Comparison of ENCODE assay signal across 8 mouse cellular contexts in the genomic region with DNA sequence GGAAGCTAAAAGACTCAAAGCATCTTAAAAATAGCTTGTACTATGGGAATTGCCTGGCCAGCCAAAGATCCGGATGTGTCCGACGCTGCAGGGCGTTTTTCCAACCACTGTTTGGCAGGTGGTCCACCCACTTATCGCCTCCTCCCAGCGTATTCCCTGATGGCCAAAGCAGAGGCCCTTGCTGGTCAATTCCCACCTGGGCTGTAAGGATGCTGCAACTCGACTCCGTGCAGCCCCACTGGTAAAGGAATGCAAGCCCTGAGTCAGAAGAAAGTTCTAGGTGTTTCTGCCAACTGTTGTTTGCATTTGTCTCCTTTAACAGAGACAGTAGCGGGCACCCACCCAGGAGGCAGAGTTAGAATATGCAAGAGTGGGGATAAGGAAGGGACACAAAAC. TPM values are rescaled to one million over a fixed set of nuclear protein-coding genes. Genes with fewer than 3 reads are reported as not detected.
DNase-seq lines count a peak whose midpoint lies in the region; ATAC-seq and TF ChIP-seq lines count a peak whose summit lies in the region.

No protein-coding gene starts in this region.

- ATAC-seq in heart, embryonic 16.5 days (replicated peaks; ENCODE audit: extremely low read depth, insufficient read depth, low FRiP score): no peak

- peaks cover 0 to 2% of the 10 kb centered on the region in 2 experiments; a peak in 1 of 4 replicates for H3K4me1 ChIP-seq in ES-E14 (ENCODE audit: control insufficient read depth in 2 of 2, insufficient read depth in 2 of 2, low read length in 2 of 2, poor library complexity in 1 of 2)
- peaks cover 27% of the 10 kb centered on the region for H3K4me1 ChIP-seq in heart, embryonic 16.5 days (ENCODE audit: control insufficient read depth, insufficient read depth, low read length)

- 17% methylated on average over 9 of the region's 9 CpGs for WGBS in heart, embryonic 16.5 days

- peaks cover 14% of the 10 kb centered on the region for H3K27me3 ChIP-seq in heart, embryonic 16.5 days (ENCODE audit: control insufficient read depth, insufficient read depth, low read length)

- in situ Hi-C loops in ES-E14 (cut with MboI; ENCODE audit: low sequenced_read_pairs in 2 of 2, unreplicated experiment in 2 of 2): no loop called here

- DNase-seq in ES-E14 (ENCODE audit: low read depth, low spot score): no peak
- DNase-seq in fibroblast of lung, adult 2 months (ENCODE audit: low read depth): peak; percentile 60
- DNase-seq in kidney, postnatal 14 days: peak; percentile 40
- DNase-seq in lung, postnatal 25 days (ENCODE audit: low spot score): peak; percentile 41
- peak; percentile 56 for DNase-seq in testis, postnatal 10 days (ENCODE audit: low spot score)
- DNase-seq in adrenal gland, adult 18-20 months (ENCODE audit: low spot score in 2 of 2): no peak
- DNase-seq in cerebellum, adult 9-10 months: no peak

- H3K4me2 ChIP-seq in heart, embryonic 16.5 days (ENCODE audit: low read depth, low read length): peak overlapping the region; percentile 96

- peak overlapping the region; percentile 63 to 69; a peak in 3 of 4 replicates for H3K4me3 ChIP-seq in ES-E14 (ENCODE audit: insufficient read depth in 1 of 2, low read depth in 1 of 2, low read length in 2 of 2, poor library complexity in 1 of 2, severe bottlenecking in 1 of 2)
- H3K4me3 ChIP-seq in heart, embryonic 16.5 days (ENCODE audit: low read length): peak overlapping the region; percentile 67

- no peaks in the 10 kb centered on the region for H3K36me3 ChIP-seq in ES-E14 (ENCODE audit: control insufficient read depth, insufficient read depth, low read length, poor library complexity, severe bottlenecking)
- no peaks in the 10 kb centered on the region for H3K36me3 ChIP-seq in heart, embryonic 16.5 days (ENCODE audit: control insufficient read depth, insufficient read depth)

- H3K27ac ChIP-seq in ES-E14 (ENCODE audit: insufficient read depth, low read depth, low read length, poor library complexity, severe bottlenecking): no peak overlapping the region
- no peak overlapping the region; the same call in 1 of the 2 replicates for H3K27ac ChIP-seq in heart, embryonic 16.5 days (ENCODE audit: low read length)

- no peak overlapping the region for H3K9ac ChIP-seq in ES-E14 (ENCODE audit: insufficient read depth, low read depth, low read length, poor library complexity, severe bottlenecking)
- H3K9ac ChIP-seq in heart, embryonic 16.5 days (ENCODE audit: low read length): peak overlapping the region; percentile 82; the same call in 1 of the 2 replicates

- no peaks in the 10 kb centered on the region for H3K9me3 ChIP-seq in ES-E14 (ENCODE audit: control insufficient read depth, insufficient read depth, low read depth, low read length)
- H3K9me3 ChIP-seq in heart, embryonic 16.5 days (replicated peaks; ENCODE audit: control insufficient read depth, low read length): no peaks in the 10 kb centered on the region

TF ChIP-seq in ES-E14, 5 proteins besides CTCF, POLR2A, EP300 and RAD21:
- TF ChIP-seq CHD2 (IDR thresholded peaks at IDR 0.05; ENCODE audit: low read depth, low read length) (no peak), MAFK (IDR thresholded peaks at IDR 0.05; ENCODE audit: insufficient read depth, low read depth, low read length) (no peak), HCFC1 (IDR thresholded peaks at IDR 0.05; ENCODE audit: borderline replicate concordance, insufficient read depth, low read length) (no peak), ZC3H11A (IDR thresholded peaks at IDR 0.05; ENCODE audit: borderline replicate concordance, low read depth, low read length) (no peak), ZNF384 (IDR thresholded peaks at IDR 0.05; ENCODE audit: low read depth, low read length) (no peak)

RNA-seq across cellular contexts. Expression of a gene that starts 1.5 kb away (rescaled TPM):
- total RNA-seq in ES-E14 (2012; rRNA removed): not detected in 2 replicates
- polyA plus RNA-seq in heart, embryonic 16.5 days (2015; fragmentation: Nextera tagmentation; extraction: Ambion mirVana): 0.97 and 1.5 TPM in 2 replicates
- 1 to 10 TPM; 3.9 to 6.2 TPM for total RNA-seq in adrenal gland, adult 18-20 months (2021)

RNA-seq across cellular contexts. Expression of a gene that starts 27.9 kb away (rescaled TPM):
- 98.6 and 112 TPM in 2 replicates for total RNA-seq in ES-E14 (2012; rRNA removed)
- polyA plus RNA-seq in heart, embryonic 16.5 days (2015; fragmentation: Nextera tagmentation; extraction: Ambion mirVana): 231 and 265 TPM in 2 replicates
- 1 to 10 TPM; 4.6 to 5.1 TPM for total RNA-seq in adrenal gland, adult 18-20 months (2021)

RNA-seq across cellular contexts. Expression of a gene that starts 29.0 kb away (rescaled TPM):
- 7.3 and 9.7 TPM in 2 replicates for total RNA-seq in ES-E14 (2012; rRNA removed)
- 20.3 and 21.1 TPM in 2 replicates for polyA plus RNA-seq in heart, embryonic 16.5 days (2015; fragmentation: Nextera tagmentation; extraction: Ambion mirVana)
- 10 to 100 TPM; 10.7 to 15.5 TPM for total RNA-seq in adrenal gland, adult 18-20 months (2021)

Comparison
In these comparisons a context has a peak if more than half of its experiments do, and no peak if none do; other contexts are left out.
1. DNase-seq: peak in fibroblast of lung, adult 2 months (single experiment), kidney, postnatal 14 days (single experiment), lung, postnatal 25 days (single experiment) and testis, postnatal 10 days (single experiment); none in ES-E14 (single experiment), adrenal gland, adult 18-20 months (0 of 2) and cerebellum, adult 9-10 months (single experiment).
2. RNA of a gene that starts 27.9 kb away (total RNA-seq): 98.6 to 112 TPM in ES-E14; 4.6 to 5.1 TPM in adrenal gland, adult 18-20 months; every median in the first group is over 10 times any median in the second.